Mouse (Mus musculus): ENCODE measurements at regions not wholly inside any gene's neighbourhood (a gene's known extent, or its start where the extent isn't known, plus 50 kb on each side); places are given as distances from the start of the nearest gene placed in this dataset.
"Not testable (repeated sequence)": the region's sequence is repeated elsewhere in the genome, so short reads cannot be mapped to it uniquely, and the experiment has no call there.

DNA sequence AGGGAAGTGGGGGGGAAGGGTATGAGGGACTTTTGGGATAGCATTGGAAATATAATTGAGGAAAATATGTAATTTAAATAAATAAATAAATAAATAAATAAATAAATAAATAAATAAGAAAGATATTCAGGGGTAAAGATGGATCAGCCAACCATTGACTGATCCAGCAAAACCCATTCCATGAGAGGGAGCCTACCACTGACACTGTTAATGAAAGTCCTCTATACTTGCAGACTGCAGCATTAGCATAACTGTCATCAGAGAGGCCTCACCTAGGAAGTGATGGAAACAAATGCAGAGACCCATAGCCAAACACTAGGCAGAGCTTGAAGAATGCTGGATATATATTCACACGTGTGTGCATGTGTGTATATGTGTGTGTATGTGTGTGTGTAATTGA is 993.3 kb downstream of the Defb40 start:
- no peak for DNase-seq

DNA sequence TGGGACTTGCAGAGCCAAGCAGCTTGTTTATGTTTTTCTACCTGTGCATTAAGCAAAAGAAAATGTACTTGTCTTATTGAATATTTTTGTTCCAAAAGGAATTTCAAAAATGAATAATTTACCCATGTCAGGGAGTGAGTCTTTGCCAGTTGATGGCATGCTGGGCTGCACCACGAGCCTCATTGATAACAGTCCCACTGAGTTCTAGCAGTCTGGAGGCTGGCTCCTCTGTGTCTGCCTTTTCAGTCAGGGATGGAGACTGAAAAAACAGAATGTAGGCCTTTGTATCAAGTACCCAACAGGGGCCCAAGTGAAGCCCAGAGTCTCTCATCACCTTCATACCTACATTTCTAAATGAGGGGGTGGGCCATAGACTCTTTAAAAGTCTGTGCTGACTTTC is 1029.2 kb downstream of the Defb40 start:
- no peak for DNase-seq

DNA sequence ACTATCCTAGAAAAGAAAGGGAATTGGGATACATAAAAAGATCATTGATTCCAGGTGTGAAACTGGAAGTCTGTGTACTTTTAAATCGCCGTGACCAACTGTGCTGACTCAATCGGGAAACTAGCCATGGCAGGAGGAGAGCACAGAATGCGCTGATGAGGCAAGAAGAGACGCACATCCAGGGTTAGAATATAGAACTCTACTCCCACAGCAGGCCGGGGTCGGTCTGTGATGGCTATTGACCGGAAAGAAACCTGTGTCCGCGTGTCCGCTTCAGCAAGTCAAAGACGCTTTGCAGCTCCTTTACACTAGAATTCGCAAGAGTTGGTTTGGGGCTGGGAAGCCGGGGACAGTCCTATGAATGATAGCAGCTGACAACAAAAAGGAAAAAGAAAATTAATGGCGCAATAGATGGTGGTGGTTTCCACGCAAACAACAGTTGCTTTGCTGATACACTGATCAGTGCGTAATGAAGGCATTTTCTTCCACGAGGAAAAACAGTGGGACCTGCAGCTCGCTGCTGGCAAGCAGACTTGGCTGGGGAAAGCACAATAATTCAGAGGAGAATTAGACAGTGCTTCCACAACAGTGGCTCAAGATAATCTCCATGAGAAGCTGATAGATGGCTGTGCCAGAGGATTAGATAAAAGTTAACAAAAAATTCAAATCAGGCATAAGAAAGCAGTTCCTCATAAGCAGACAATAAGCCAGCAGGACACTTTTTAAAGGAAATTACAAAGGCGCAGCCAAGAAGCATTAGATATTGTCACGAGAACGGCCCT is 1029.8 kb downstream of the Defb40 start:
- DNase-seq = no peak

DNA sequence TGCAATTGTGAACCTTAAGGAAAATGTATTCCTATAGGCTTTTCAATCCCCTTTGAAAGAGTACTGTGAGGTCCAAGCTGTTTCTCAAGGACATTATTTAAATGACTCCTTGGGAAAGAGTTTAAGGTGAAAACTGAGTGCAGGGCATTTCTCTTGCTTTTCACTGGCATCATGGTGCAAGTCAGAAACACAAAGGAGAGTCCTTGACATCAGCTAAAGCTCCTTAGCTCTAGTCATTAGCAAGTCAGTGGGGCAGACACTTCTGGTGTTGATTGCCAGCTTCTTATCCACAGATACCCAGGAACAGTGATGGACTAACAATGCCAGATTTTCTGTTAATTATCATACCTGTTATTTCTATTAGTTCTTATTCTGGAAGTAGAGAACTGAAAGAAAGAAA is 1043.4 kb downstream of the Defb40 start:
- DNase-seq = no peak

DNA sequence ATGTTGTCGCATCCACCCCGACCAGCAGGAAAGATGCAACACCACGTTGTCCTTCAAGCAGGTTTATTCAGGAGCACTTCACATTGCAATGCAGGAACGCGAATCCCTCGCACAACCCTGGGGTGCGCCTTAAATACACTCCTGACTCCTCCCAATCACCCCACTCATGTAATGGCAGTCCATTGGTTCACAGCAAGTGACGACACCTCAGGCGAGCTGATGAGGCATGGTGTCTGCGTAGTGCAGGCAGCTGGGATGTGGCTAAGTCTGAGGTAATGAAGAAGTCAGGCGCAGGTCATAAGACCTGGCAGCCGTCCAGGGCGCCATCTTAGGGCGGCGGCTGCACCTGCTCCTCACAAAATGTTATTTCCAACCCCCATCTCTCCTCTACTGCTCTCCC is 1068.7 kb downstream of the Defb40 start:
- no peak for DNase-seq

DNA sequence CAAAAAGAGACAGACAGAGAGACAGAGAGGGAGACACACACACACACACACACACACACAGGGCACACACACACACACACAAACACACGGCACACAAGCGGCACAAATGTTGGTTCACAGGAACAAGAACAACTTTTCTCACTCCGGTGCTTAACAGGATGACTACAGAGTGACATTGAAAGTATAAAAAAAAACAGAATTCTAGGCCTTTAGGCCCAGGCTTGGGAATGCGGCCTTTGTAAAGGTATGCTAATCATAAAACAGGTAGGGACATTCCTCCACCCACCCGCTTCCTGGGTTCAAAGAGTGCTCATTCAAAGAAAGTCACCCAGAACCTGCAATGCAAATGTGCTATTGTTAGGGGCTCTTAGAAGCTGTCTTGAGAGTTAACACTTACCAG is 1089.5 kb downstream of the Defb40 start:
- not testable (repeated sequence) for DNase-seq

DNA sequence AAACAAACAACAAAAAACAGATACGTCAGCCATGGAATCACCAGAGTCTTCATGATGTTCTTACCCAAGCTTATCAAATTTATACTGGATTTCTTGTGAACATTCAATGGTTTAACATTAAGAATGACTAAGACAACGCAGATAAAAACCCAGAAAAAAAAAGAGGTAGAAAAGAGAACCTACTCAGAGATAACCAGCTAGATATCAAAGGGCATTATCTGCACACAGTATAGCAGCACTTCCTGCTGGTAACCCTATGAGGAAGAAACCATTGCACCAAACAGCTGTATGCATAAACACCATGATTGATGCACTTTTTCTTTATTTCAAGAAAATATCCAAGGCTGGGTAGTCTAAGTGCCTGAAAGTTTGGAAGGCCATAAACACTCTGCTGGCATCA is 1114.7 kb downstream of the Defb40 start:
- DNase-seq = no peak

Measured in cerebellum, adult 18-20 months (tissue).